Mouse (Mus musculus): ENCODE data around the gene Gm10282. TPM values are rescaled to one million over a fixed set of nuclear protein-coding genes. Genes with fewer than 3 reads are reported as not detected.

The Gm10282 gene
- polyA plus RNA-seq, 1 experiment from 2014 or later: 9.0 TPM

DNA sequence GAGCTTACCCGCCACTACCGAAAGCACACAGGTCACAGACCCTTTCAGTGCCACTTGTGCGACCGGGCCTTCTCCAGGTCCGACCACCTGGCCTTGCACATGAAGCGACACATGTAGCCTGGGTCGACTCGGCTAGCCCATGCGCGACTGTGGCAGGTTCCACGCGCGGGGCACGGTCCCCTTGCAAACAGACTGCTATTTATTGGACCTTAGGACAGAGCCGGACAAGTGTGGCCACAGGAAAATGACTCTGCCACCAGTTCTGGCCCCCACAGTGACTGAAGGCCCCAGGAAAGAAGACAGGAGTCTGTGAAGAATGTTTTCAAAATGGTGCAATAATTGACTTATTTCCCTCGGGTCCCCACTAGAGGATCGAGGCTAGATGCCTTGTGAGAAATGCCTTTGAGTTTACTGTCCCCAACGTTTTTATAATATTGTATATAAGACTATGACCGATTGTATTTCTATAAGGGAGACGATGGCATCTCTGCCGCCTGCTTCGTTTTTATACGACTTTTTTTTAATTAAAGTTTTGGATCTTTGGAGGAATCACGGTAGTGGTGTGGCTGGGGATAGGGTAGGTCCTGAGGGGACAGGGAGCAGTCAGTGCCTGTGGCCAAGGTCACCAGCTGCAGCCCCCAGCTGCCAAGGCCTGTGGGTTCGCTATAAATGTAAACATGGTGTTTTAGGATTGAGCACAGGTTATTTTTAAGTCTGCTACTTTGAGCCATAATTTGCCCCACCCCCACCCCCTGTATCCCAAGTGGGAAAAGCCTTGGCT, 15.9 kb upstream of the Gm10282 start:
- Histone ChIP-seq H3K27me3 (replicated peaks) (peaks cover 41% of the 10 kb centered on the region), H3K9ac (no peak overlapping the region), H3K4me1 (peaks cover 22% of the 10 kb centered on the region), H3K9me3 (no peaks in the 10 kb centered on the region), H3K4me2 (peak overlapping the region; percentile 81; the same call in 1 of the 2 replicates), H3K36me3 (replicated peaks) (no peaks in the 10 kb centered on the region), H3K27ac (no peak overlapping the region), H3K4me3 (peak overlapping the region; percentile 50; the same call in 1 of the 2 replicates)
- ATAC-seq (replicated peaks): no peak
- 63% methylated on average over 25 of the region's 25 CpGs for WGBS

DNA sequence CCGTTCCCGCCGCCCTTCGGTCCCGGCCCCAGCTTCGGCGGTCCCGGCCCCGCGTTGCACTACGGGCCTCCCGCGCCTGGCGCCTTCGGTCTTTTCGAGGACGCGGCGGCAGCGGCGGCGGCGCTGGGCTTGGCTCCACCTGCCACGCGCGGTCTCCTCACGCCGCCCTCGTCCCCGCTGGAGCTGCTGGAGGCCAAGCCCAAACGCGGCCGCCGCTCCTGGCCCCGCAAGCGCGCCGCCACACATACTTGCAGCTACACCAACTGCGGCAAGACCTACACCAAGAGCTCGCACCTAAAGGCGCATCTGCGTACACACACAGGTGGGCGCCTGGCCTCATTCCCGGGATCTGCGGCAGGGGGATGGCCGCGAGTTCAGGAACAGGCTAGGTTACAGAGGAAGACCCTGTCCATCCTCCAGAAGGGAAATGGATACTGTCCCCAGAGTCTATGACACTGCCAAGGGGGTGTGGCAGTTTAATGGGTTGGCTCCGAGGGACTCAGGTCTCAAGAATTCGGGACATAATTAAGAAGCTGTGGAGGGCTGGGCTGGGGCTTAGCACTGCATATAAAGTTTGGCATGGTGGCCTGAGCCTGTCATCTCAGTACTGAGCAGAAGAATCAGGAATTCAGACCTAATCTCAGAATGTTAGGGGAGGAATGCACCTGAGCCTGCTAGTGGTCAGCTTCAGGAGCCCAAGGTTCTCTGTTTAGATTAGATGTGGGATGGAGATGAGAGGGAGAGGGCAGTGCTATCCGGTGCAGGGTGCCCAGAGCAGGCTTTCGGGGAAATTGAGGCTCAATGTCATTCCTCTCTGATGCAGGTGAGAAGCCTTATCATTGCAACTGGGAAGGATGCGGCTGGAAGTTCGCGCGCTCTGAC, 15.1 kb upstream of the Gm10282 start:
- Histone ChIP-seq H3K4me3 (peak overlapping the region; percentile 50), H3K4me1 (peaks cover 22% of the 10 kb centered on the region), H3K9ac (0 out of 2 replicates have a peak overlapping the region, but pooled peaks have one; percentile 10), H3K27me3 (replicated peaks) (peaks cover 41% of the 10 kb centered on the region), H3K9me3 (no peaks in the 10 kb centered on the region), H3K4me2 (peak overlapping the region; percentile 81), H3K36me3 (replicated peaks) (no peaks in the 10 kb centered on the region), H3K27ac (no peak overlapping the region)
- no peak for ATAC-seq (replicated peaks)
- 9% methylated on average over 42 of the region's 55 CpGs for WGBS

DNA sequence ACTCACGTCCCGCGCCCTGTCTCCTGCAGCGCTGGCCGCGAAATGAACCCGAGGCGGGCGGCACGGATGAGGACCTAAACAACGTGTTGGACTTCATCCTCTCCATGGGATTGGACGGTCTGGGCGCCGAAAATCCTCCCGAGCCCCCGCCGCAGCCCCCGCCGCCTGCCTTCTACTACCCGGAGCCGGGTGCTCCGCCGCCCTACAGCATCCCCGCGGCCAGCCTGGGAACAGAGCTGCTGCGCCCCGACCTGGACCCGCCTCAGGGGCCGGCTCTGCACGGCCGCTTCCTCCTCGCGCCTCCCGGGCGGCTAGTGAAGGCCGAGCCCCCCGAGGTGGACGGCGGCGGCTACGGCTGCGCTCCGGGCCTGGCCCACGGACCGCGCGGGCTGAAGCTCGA, 14.3 kb upstream of the Gm10282 start:
- WGBS: under 1% methylated on average over 31 of the region's 48 CpGs
- Histone ChIP-seq H3K27ac (no peak overlapping the region), H3K27me3 (replicated peaks) (peaks cover 41% of the 10 kb centered on the region), H3K4me1 (peaks cover 22% of the 10 kb centered on the region), H3K4me3 (peak overlapping the region; percentile 50), H3K9ac (peak overlapping the region; percentile 41; the same call in 1 of the 2 replicates), H3K4me2 (peak overlapping the region; percentile 81), H3K36me3 (replicated peaks) (no peaks in the 10 kb centered on the region), H3K9me3 (no peaks in the 10 kb centered on the region)
- peak; percentile 30 for ATAC-seq (replicated peaks)

DNA sequence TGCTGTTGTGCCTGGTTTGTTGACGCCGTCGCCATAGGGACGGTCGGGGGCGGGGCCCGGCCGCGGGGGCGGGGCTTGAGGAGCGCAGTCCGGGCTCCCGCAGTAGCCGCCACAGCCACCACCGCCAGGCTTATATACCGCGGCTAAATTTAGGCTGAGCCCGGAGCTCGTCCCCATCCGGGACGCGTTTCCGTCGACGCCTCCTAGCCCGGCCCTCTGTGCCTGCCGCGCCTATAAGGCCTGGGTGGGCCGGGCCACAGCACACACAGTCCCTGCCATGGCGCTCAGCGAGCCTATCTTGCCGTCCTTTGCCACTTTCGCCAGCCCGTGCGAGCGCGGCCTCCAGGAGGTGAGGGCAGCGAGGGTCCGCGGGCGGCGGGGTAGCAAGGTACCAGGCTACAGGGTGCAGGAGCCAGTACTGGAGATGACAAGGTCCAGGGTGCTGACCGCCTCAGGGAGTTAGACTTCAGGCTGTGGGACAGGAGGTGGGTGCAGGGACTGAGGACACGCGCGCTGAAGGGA, 13.8 kb upstream of the Gm10282 start, which contains the start of gene Klf2:
Gene Klf2 (plus strand): TSS at position 233 of the 522 bp plus-strand sequence.
- Histone ChIP-seq H3K27me3 (replicated peaks) (peaks cover 41% of the 10 kb centered on the region), H3K9ac (peak within 1 kb of the TSS; percentile 41), H3K9me3 (no peaks in the 10 kb centered on the region), H3K4me3 (peak within 1 kb of the TSS; percentile 50), H3K27ac (no peak within 1 kb of the TSS), H3K4me1 (peaks cover 22% of the 10 kb centered on the region), H3K4me2 (peak within 1 kb of the TSS; percentile 81), H3K36me3 (replicated peaks) (no peaks in the 10 kb centered on the region)
- peak; percentile 93 for ATAC-seq (replicated peaks)
- under 1% methylated on average over 45 of the region's 46 CpGs for WGBS

DNA sequence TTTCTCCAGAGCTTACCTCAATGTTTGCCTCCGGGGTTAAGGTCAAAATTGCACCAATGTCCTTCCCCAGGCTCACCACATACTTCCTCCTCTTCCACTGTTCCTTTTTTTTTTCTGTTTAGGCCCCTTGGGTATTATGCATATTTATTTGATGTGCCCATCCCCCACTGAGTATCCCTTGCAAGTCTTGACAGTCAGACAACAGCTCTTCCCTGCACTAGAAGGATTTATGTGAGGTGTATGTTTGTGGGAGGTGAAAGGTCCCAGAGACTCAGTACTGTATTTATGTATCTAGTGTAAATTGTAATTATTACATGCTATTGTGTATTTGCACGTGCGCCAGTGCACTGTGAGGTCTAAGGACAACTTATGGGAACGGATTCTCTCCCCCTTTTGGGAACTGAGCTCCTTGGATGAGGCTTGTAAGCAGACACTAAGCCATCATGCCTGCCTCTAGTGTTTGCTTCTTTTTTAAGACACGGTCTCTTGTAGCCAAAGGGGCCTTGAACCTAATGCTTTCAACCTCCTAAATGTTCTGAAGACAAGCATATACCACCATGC, 12.8 kb upstream of the Gm10282 start:
- no peak for ATAC-seq (replicated peaks)
- 47% methylated on average over 5 of the region's 5 CpGs for WGBS
- H3K4me3 ChIP-seq: no peak overlapping the region
- no peak overlapping the region for H3K9ac ChIP-seq
- H3K4me1 ChIP-seq: peaks cover 22% of the 10 kb centered on the region
- no peaks in the 10 kb centered on the region for H3K9me3 ChIP-seq
- H3K27me3 ChIP-seq (replicated peaks): peaks cover 36% of the 10 kb centered on the region
- H3K36me3 ChIP-seq (replicated peaks): no peaks in the 10 kb centered on the region
- no peak overlapping the region for H3K27ac ChIP-seq
- H3K4me2 ChIP-seq: no peak overlapping the region

DNA sequence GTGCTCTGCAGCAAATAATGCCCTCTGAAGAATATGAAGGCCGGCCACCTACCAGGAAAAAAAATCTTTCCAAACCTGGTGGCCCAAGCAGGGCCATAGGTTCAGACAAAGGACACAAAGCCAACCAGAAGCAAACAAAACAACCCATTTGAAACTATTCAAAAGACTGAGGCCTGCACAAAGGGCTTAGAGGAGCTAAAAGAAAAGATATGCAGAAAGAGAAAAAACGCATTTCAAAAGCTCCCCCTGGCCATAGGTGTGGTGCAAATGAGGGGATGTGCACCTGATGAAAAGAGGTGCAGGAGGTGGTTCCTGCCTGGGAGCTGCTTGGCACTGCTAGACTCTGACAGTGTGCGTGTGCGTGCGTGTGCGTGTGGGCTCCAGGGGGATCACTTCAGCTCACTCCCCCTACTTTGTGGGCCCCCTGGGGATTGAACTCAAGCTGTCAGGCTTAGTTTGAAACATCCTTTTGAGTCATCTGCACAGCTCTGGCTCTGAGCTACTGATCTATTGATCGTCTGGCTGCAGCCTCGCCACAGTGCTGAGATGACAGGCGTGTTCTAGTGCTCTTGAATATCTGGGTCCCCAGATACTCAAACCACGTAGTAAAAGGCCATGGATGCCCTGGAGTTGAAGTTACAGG, 11.1 kb upstream of the Gm10282 start:
- H3K4me1 ChIP-seq: peaks cover 22% of the 10 kb centered on the region
- WGBS: 14% methylated on average over 10 of the region's 10 CpGs
- H3K36me3 ChIP-seq (replicated peaks): no peaks in the 10 kb centered on the region
- H3K9me3 ChIP-seq: no peaks in the 10 kb centered on the region
- ATAC-seq (replicated peaks): no peak
- H3K9ac ChIP-seq: no peak overlapping the region
- H3K4me2 ChIP-seq: no peak overlapping the region
- H3K27ac ChIP-seq: no peak overlapping the region
- H3K4me3 ChIP-seq: no peak overlapping the region
- H3K27me3 ChIP-seq (replicated peaks): peaks cover 24% of the 10 kb centered on the region

DNA sequence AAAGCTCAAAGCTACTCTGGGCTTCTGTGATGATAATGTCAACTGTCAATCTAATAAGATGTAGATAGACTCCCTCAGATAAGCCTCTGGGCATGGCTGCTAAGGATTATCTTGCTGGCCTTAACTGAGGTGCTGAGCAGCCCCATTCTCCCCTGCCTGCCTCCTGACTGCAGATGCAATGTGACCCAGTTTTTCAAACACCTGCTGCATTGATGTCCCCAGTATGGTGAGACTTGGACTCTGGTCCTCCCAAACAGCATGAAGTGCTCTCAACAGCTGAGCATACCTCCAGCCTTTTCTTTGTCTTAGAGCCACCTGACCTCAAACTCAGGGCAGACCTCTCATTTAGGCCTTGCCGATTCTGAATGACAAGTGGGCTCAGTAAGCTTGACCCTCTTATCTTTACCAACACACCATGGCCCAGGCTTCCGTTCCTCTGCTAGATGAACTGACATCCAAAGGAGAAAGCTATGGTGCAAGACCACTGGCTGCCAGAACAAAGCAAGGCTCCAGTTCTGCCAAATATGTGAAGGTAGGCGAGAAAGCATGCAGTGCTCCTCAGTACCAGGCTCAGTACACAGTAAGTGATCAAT, 8.0 kb upstream of the Gm10282 start:
- no peak overlapping the region for H3K27ac ChIP-seq
- WGBS: 70% methylated on average over 3 of the region's 3 CpGs
- ATAC-seq (replicated peaks): no peak
- H3K4me3 ChIP-seq: no peak overlapping the region
- 0 out of 2 replicates have a peak, but pooled peaks cover 3% of the 10 kb centered on the region for H3K4me1 ChIP-seq
- H3K27me3 ChIP-seq (replicated peaks): no peaks in the 10 kb centered on the region
- H3K4me2 ChIP-seq: no peak overlapping the region
- H3K9me3 ChIP-seq: no peaks in the 10 kb centered on the region
- H3K36me3 ChIP-seq (replicated peaks): no peaks in the 10 kb centered on the region
- H3K9ac ChIP-seq: no peak overlapping the region

DNA sequence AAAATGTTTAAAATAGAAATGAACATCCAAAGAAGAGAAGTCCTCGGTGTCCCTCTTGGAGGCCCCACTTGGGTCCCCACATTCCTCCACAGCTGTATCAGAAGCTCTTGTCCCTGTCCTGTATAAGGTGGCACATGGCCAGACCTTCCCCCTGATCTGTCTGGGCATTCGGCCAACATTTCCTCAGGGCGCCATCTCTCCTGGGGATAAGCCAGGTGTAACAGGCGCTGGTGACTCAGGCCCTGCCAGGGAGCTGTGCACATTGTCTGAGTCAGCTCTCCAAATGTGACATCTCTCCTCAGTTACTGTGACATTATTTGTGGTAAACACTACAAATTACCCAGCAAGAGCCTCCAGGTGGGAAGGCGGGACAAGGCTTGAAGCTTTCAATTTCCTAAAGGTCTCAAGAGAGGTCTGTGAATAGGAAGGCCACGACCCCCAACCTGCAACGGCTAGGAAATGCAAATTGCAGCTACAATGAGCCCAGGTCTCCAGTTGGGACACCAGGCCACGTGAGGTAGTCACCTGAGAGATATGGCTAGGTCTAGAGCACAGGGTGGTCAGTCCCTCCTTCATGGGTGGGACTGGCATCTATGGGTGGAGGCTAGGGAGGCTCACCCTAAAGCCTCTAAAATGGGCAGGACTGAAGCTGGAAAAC, 5.9 kb upstream of the Gm10282 start:
- Histone ChIP-seq H3K9ac (no peak overlapping the region), H3K4me2 (no peak overlapping the region), H3K27me3 (replicated peaks) (no peaks in the 10 kb centered on the region), H3K4me3 (no peak overlapping the region), H3K9me3 (no peaks in the 10 kb centered on the region), H3K36me3 (replicated peaks) (no peaks in the 10 kb centered on the region), H3K4me1 (no peaks in the 10 kb centered on the region), H3K27ac (no peak overlapping the region)
- 0 out of 2 replicates have a peak, but pooled peaks have one; percentile 24 for ATAC-seq (replicated peaks)
- 54% methylated on average over 8 of the region's 8 CpGs for WGBS

DNA sequence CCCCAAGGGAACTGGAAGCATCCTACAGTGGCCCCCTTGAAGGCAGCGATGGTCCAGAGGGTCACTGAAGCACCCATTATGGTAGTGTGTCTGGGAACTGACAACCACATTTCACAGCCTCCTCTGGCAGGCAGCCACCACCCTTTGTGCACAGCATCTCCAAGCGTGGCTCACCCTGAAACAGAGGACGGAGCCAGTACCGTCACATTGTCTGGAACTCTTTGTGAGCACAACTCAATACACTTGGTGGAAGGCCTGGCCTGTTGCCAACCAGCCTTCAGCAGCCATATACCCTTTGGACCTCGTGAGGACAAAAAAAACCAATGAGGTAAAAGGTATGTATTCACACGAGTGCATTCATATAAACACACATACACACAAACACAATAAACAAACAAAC, 3.2 kb upstream of the Gm10282 start:
- WGBS: 45% methylated on average over 6 of the region's 6 CpGs
- Histone ChIP-seq H3K9me3 (no peaks in the 10 kb centered on the region), H3K4me3 (no peak overlapping the region), H3K4me1 (no peaks in the 10 kb centered on the region), H3K36me3 (replicated peaks) (no peaks in the 10 kb centered on the region), H3K9ac (no peak overlapping the region), H3K27me3 (replicated peaks) (no peaks in the 10 kb centered on the region), H3K27ac (no peak overlapping the region), H3K4me2 (no peak overlapping the region)
- no peak for ATAC-seq (replicated peaks)

DNA sequence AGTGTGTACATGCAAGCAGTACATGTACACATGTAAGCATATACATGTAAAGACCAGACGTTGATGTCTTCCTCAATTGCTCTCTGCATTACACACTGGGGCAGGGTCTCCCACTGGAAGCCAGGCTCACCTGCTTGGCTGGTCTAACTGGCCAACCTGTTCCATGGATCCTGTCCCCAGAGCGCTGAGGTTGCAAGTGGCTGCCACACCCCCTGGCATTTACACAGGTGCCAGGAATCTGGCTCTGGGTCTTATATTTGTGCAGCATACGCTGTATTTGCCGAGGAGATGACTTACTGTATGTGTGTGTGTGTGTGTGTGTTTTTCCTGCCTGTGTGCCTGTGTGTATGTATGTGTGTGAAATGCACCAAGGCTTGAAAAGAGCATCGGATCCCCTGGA, 1.9 kb upstream of the Gm10282 start:
- Histone ChIP-seq H3K4me3 (no peak overlapping the region), H3K4me2 (no peak overlapping the region), H3K27me3 (replicated peaks) (no peaks in the 10 kb centered on the region), H3K4me1 (no peaks in the 10 kb centered on the region), H3K9me3 (no peaks in the 10 kb centered on the region), H3K36me3 (replicated peaks) (no peaks in the 10 kb centered on the region), H3K27ac (no peak overlapping the region), H3K9ac (no peak overlapping the region)
- 90% methylated on average over 5 of the region's 5 CpGs for WGBS
- no peak for ATAC-seq (replicated peaks)

DNA sequence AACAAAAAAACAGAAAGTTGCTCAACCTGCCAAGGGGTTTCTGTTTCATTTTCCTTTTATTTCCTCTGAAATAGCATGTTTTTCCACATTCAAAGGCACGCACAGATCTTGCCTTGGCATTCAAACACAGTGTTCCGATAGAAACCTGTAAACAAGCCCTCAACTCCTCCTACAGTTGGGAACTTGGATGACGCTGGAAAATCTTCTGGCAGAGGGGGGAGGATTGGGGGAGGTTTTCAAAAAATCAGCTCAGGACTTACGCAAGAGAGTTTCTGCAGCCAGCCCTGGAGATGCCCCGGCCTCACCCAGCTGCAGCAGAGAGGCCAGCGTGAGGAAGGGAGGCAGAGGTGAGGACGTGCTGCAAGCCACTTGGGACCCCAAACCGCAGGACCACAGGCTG, 1.4 kb downstream of the Gm10282 start:
- Histone ChIP-seq H3K27me3 (replicated peaks) (no peaks in the 10 kb centered on the region), H3K9me3 (no peaks in the 10 kb centered on the region), H3K4me3 (no peak overlapping the region), H3K36me3 (replicated peaks) (no peaks in the 10 kb centered on the region), H3K4me2 (no peak overlapping the region), H3K9ac (no peak overlapping the region), H3K4me1 (no peaks in the 10 kb centered on the region), H3K27ac (no peak overlapping the region)
- no peak for ATAC-seq (replicated peaks)
- WGBS: 67% methylated on average over 8 of the region's 8 CpGs

All from midbrain, embryonic 15.5 days (tissue).